Mouse (Mus musculus) spleen, postnatal 10 days (tissue): Measurements from ENCODE around the gene Poldip2.

ENCODE experiments used
- DNase-seq, 2 experiments: peaks; one replicate each; pipeline ENCODE4 v3.0.0; 2021 to 2022; ENCODE audit warnings: low spot score in 2 of 2

The Poldip2 gene

DNA sequence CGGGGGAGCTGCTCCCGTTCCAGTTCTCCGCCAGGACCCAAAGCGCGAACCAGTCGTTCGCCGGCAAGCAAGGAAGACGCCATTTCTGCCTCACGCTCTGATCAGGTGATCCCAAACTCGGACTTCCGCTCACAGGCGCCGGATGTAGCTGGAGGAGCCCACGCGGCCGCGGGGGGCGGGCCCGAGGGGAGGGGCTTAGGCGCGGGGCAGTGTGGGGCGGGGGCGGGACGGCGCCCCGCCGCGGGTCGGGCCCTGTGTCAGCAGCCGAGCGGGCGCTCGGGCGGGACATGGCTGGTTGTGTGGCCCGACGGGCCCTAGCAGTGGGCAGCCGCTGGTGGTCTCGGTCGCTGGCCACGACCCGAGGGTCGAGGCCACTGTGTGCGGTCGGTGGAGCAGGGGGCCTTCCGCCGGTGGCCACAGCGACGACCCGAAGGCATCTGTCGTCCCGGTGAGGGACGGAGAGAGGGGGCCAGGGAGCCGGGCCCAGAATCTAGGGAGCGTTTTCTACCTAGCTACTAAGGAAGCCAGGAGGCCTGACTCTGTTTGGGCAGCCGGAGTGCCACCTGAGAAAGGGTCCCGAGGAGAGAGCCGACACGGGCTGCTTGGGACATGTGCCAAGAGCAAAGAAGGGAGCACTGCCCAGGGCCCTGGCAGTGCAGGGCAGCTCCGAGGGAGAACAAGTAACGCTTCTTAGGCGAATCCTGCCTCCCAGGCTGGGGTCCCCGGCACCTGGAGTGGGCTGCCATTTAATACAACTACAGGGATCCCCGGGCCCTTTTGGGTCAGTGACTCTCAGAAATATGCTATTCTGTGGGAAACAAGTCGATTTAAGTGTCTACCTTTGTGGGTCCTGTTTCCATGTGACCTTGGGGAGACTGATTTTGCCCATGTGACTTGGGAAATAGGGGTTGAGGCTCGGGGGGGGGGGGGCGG is at the start of gene Poldip2, which contains the start of gene Tmem199:
Gene Poldip2 (plus strand): TSS at position 169 of the 933 bp plus-strand sequence.
Gene Tmem199 (minus strand): TSS at position 148 of the 933 bp plus-strand sequence.
- peak; percentile 67 to 91 for DNase-seq

DNA sequence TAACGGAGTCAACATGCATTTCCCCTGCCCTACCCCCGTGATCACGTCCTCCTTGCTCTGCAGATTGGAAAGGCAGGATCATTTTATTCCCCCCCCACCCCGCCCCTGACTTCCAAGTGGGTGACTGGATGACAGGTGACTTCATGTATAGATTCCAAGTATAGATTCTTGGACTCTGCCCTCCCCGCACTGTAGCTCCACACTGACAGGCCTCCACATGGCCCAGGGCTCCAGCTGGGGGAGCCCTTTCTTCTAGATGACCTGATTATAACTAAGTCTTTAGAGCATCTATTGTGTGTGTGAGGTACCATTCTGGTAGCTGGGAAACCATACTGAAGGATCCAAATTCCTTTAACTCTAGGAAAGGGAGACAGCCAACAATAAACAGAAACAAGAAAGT is 49.3 kb upstream of the Poldip2 start:
- DNase-seq, result no peak

DNA sequence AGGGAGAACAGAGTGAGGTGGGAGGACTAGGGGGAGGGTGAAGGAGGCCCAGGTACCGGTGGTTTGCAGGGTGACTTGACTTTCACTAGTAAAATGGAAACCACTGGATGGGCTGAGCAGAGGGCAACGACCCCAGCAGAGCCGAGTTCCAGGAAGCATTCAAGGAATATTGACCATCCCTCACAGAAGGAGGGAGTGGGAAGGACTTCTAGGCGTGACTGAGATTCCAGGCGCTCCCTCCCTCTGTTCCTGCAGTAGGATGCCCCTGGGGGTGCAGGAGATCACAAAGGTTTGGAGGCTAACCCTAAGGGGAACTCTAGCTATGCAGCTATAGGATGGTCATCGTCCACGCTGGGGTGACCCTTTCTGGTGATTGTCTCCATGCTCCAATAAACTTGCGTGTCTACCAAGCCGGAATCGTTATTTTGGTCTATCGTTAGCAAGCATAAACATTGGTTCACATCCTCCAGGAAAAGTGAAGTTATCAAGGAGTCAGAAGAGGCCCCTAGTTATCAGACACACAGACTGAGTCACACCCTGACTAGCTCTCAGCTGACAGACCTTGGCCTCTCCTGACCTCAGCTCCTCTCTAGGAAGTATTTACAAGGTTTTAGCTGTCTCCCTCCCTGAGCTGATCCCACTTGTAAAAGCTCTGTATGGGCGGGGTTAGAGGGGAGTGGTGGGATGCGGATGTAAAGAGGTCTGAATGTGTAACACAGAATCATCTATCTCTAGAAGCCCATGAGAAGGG is 48.5 kb upstream of the Poldip2 start:
- no peak for DNase-seq

- no peak for DNase-seq
Measured at GRCm38 (mm10) chr11:78465116-78465515, 46.9 kb upstream of the Poldip2 start.

DNA sequence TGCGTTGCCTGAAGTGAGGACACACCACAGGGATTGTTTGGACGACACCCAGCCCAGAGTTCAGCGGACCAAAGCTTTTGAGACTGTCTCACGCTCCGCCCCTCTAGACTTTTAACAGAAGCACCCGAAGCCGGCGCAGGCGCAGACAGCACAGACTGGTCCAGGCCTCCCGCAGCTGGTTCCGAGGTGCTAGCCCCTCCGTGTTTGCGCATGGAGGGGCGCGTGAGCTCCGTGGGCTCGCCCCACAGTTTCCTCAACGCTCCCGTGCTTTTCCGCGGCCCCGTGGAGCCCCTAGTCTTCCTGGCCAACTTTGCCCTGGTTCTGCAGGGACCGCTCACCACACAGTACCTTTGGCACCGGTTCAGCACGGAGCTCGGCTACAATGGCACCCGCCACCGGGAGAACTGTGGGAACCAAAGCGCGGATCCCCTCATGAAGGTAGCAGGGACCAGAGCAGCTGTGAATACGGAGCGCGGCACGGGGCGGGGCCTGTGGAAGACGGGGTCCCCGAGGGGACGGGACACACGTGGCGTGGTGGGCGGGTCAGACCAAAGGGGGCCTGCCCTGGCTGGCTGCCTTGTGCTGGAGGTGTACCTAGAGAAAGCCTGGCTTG is 46.3 kb upstream of the Poldip2 start, which contains the start of gene Slc46a1:
Gene Slc46a1 (plus strand): TSS at position 130 of the 613 bp plus-strand sequence.
- peak; percentile 40 to 80 for DNase-seq

DNA sequence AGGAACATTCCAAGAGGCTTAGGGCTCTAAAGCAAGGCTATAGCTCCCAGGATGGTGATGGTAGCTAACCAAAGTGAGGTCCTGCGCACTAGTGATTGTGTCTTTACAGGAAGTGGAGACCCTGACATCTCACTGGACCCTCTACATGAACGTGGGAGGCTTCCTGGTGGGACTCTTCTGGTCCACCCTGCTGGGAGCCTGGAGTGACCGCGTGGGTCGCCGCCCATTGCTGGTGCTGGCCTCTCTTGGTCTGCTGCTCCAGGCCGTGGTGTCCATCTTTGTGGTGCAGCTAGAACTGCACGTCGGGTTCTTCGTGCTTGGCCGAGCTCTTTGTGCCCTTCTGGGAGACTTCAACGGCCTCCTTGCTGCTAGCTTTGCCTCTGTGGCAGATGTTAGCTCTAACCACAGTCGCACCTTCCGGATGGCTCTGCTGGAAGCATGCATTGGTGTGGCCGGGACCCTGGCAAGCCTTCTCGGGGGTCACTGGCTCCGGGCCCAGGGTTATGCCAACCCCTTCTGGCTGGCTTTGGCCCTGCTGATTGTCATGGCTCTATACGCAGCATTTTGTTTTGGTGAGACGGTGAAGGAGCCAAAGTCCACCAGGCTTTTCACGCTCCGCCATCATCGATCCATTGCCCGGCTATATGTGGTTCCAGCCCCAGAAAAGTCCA is 45.6 kb upstream of the Poldip2 start:
- no peak for DNase-seq

DNA sequence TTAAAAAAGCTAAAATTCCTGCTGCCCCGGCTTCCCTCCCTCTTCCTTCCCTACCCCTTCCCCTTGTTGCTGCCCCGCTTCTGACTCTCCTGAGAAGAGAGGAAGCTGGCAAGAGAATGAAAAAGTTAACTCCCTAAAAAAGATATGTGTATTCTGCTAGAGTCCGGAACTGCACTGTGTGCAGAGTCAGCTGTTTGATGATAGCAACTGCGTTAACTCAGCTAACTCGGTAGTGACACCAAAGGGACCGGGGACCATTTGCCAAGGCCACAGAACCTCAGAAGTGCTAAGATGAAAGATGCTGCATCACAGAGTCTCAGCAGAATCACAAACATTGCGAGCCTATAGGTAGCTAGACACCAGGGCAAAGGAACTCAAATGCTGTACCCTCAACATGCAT is 44.5 kb upstream of the Poldip2 start:
- DNase-seq, result no peak

DNA sequence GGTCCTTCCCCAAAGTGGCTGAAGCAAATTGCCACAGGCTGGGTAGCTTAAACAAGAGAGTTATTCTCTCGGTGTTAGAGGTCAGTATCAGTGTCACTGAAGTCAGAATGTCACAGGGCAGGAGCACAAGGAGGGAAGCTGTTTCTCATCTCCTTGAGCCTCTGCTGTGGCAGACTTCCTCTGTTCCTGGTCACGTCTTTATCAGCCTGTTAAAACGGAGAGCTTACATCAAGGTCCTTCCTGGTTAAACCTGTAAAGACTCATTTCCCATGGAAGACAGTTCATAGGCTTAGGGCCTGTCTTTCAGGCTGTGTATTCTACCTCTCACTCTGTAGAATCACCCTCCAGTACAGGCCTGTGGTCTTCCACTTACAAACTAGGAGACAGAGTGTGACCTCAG is 44.1 kb upstream of the Poldip2 start:
- DNase-seq, result no peak

- DNase-seq, result no peak
Measured at GRCm38 (mm10) chr11:78471326-78472103, 40.5 kb upstream of the Poldip2 start.

- DNase-seq, result no peak
Measured at GRCm38 (mm10) chr11:78475289-78475688, 36.7 kb upstream of the Poldip2 start.

- no peak for DNase-seq
Measured at GRCm38 (mm10) chr11:78483639-78484038, 28.4 kb upstream of the Poldip2 start.

DNA sequence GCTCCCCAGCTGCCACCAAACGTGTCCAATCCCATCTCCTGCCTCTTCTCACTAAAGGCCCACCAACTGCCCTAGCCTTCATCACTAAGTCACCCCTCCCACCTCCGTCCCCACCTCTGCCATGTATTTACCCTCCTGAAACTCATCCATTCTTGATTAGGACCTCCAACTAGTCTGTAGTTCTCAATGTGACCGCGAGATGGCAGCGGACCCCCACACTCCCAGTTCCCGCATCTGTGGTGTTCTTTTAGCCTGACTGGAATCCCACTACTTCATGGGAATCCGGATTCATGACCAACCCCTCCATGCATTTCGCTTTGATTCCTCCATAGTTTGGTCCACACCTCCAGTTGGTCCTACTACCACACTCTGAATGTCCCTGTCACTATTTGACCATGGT is 23.8 kb upstream of the Poldip2 start:
- peak; percentile 47 to 74 for DNase-seq

- DNase-seq, result no peak
Measured at GRCm38 (mm10) chr11:78490781-78491241, 21.2 kb upstream of the Poldip2 start.

DNA sequence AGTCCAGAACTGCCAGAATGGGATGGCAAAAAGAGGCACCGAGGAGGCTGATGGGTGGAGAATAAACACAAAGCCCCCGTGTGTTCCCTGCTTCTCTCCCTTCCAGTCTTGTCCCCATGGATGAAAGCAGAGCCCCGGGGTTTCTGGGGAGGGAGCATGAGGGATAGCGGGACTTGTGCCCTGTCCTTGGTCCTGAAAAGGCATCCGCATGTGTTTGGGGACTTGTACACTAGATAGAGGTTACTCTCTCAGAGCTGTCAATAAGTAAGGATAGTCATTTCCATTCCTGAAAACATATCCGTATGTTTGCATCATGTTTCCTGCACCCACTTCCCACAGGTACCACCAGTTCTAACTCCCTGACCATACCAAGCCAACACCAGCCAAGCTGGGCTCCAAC is 16.1 kb upstream of the Poldip2 start:
- peak in 1 of 2 experiments; percentile 52 for DNase-seq

GRCm38 (mm10) chr11:78497071-78497541 is 14.9 kb upstream of the Poldip2 start:
- DNase-seq, result peak in 1 of 2 experiments; percentile 37

GRCm38 (mm10) chr11:78497544-78498522 is 14.2 kb upstream of the Poldip2 start, which contains the start of gene Sarm1:
Gene Sarm1, minus strand, starts transcription at chr11:78497754.
- peak; percentile 78 to 96 for DNase-seq

- no peak for DNase-seq
Measured at GRCm38 (mm10) chr11:78499004-78499403, 13.0 kb upstream of the Poldip2 start, which contains the start of gene Vtn. Gene Vtn, plus strand, starts transcription at chr11:78499091.

DNA sequence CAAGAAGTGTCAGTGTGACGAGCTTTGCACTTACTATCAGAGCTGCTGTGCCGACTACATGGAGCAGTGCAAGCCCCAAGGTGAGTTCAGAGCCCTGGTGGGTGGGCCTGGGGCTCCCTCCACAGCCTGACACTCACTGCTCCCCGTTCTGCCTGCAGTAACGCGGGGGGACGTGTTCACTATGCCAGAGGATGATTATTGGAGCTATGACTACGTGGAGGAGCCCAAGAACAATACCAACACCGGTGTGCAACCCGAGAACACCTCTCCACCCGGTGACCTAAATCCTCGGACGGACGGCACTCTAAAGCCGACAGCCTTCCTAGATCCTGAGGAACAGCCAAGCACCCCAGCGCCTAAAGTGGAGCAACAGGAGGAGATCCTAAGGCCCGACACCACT is 12.4 kb upstream of the Poldip2 start:
- no peak for DNase-seq

DNA sequence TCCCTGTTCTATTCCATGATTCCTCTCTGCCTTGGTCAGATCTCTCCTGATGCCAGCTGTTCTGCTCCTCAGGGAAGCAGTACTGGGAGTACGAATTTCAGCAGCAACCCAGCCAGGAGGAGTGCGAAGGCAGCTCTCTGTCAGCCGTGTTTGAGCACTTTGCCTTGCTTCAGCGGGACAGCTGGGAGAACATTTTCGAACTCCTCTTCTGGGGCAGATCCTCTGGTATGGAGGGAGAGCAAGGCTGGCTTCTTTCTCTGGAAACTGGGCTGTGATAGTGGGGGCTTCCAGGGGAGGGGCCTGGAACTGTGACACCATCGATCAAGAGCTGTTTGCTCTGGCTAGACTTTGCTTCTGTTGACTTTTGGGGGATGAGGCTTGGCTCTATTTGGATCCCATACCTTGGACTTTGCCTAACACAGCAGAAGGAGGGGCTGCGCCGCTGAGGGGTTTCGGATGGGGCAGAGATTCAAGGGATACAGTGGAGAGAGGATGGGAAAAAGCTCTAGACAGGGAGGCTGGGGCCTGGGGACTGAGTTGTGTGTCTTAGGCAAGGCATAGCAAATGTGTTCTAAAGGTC is 11.3 kb upstream of the Poldip2 start:
- no peak for DNase-seq
